Mouse (Mus musculus) embryonic fibroblast, embryonic 13.5 days (primary cell): ENCODE data around the gene 4430402I18Rik. TPM values are rescaled to one million over a fixed set of nuclear protein-coding genes. Genes with fewer than 3 reads are reported as not detected.

ENCODE experiments used
- H3K27ac ChIP-seq: 2 replicates; pipeline ENCODE4 v1.5.1; 2012; ENCODE audit warnings: low read length, control low read depth, inconsistent platforms; ENCODE audit not compliant: insufficient read depth
- H3K4me1 ChIP-seq: 2 replicates; pipeline ENCODE4 v1.6.1; 2011; ENCODE audit warnings: low read length; ENCODE audit not compliant: control insufficient read depth, insufficient read depth
- H3K4me3 ChIP-seq: 2 replicates; pipeline ENCODE4 v1.5.1; 2011; ENCODE audit warnings: mild to moderate bottlenecking, control low read depth, low read length; ENCODE audit not compliant: insufficient read depth
- CTCF ChIP-seq: IDR thresholded peaks from 2 replicates; pipeline ENCODE4 v1.5.1; 2011; ENCODE audit warnings: mild to moderate bottlenecking, control low read depth, low read length, moderate library complexity, borderline replicate concordance; ENCODE audit not compliant: insufficient read depth
- POLR2A ChIP-seq: IDR thresholded peaks from 2 replicates; pipeline ENCODE4 v1.6.1; 2011; ENCODE audit warnings: low read depth, mild to moderate bottlenecking, control low read depth, low read length, moderate library complexity
- polyA plus RNA-seq: library from polyadenylated mRNA; stranded (reverse); fragments of >200 nt; gene quantifications from 2 replicates; pipeline ENCODE4 v1.2.4, GENCODE M21; 2011; ENCODE audit warnings: low read depth; ENCODE audit not compliant: missing spikeins, insufficient read length

Gene 4430402I18Rik
- polyA plus RNA-seq, 1 experiment = 1.1 TPM

GRCm38 (mm10) chr19:28940135-28940874, 27.3 kb downstream of the 4430402I18Rik start:
- no peak overlapping the region for H3K4me3 ChIP-seq
- TF ChIP-seq POLR2A (no peak), CTCF (no peak)
- no peaks in the 10 kb centered on the region for H3K4me1 ChIP-seq
- H3K27ac ChIP-seq = no peak overlapping the region

- no peak for TF ChIP-seq CTCF
- no peak for TF ChIP-seq POLR2A
- Histone ChIP-seq H3K27ac (no peak overlapping the region), H3K4me3 (no peak overlapping the region), H3K4me1 (no peaks in the 10 kb centered on the region)
Observed at GRCm38 (mm10) chr19:28934897-28935296, 32.7 kb downstream of the 4430402I18Rik start.

GRCm38 (mm10) chr19:28929034-28929433, 38.6 kb downstream of the 4430402I18Rik start:
- Histone ChIP-seq H3K4me1 (peaks cover 4% of the 10 kb centered on the region; the same call in 1 of the 2 replicates), H3K4me3 (no peak overlapping the region), H3K27ac (no peak overlapping the region)
- TF ChIP-seq CTCF (no peak), POLR2A (no peak)

GRCm38 (mm10) chr19:28927396-28927795, 40.2 kb downstream of the 4430402I18Rik start:
- TF ChIP-seq CTCF (no peak), POLR2A (no peak)
- Histone ChIP-seq H3K4me1 (peaks cover 4% of the 10 kb centered on the region; the same call in 1 of the 2 replicates), H3K27ac (no peak overlapping the region), H3K4me3 (no peak overlapping the region)

- Histone ChIP-seq H3K27ac (no peak overlapping the region; the same call in 1 of the 2 replicates), H3K4me1 (peaks cover 4% of the 10 kb centered on the region; the same call in 1 of the 2 replicates), H3K4me3 (no peak overlapping the region)
- no peak for TF ChIP-seq POLR2A
- no peak for TF ChIP-seq CTCF
Observed at GRCm38 (mm10) chr19:28926366-28926765, 41.2 kb downstream of the 4430402I18Rik start.

- H3K4me3 ChIP-seq = no peak overlapping the region
- TF ChIP-seq POLR2A (no peak), CTCF (no peak)
- H3K4me1 ChIP-seq = no peaks in the 10 kb centered on the region
- no peak overlapping the region for H3K27ac ChIP-seq
Observed at GRCm38 (mm10) chr19:28917839-28918238, 49.8 kb downstream of the 4430402I18Rik start.

GRCm38 (mm10) chr19:28916492-28916891, 51.1 kb downstream of the 4430402I18Rik start:
- no peak overlapping the region for H3K4me3 ChIP-seq
- H3K27ac ChIP-seq = no peak overlapping the region
- H3K4me1 ChIP-seq = no peaks in the 10 kb centered on the region
- TF ChIP-seq CTCF (no peak), POLR2A (no peak)

- TF ChIP-seq POLR2A = no peak
- TF ChIP-seq CTCF = no peak
- Histone ChIP-seq H3K4me3 (no peak overlapping the region), H3K27ac (no peak overlapping the region), H3K4me1 (no peaks in the 10 kb centered on the region)
Observed at GRCm38 (mm10) chr19:28915602-28916250, 51.9 kb downstream of the 4430402I18Rik start.

GRCm38 (mm10) chr19:28914598-28914997, 53.0 kb downstream of the 4430402I18Rik start:
- TF ChIP-seq POLR2A (no peak), CTCF (no peak)
- H3K4me3 ChIP-seq = no peak overlapping the region
- no peak overlapping the region for H3K27ac ChIP-seq

GRCm38 (mm10) chr19:28908693-28909092, 58.9 kb downstream of the 4430402I18Rik start:
- no peak for TF ChIP-seq POLR2A
- TF ChIP-seq CTCF = no peak

More at GRCm38 (mm10) chr19:28914598-28914997, 53.0 kb downstream of the 4430402I18Rik start:
- no peaks in the 10 kb centered on the region for H3K4me1 ChIP-seq

More at GRCm38 (mm10) chr19:28908693-28909092, 58.9 kb downstream of the 4430402I18Rik start:
- Histone ChIP-seq H3K4me3 (no peak overlapping the region), H3K27ac (no peak overlapping the region), H3K4me1 (no peaks in the 10 kb centered on the region)
